Mouse (Mus musculus): ENCODE data around the gene Olfr231. TPM values are rescaled to one million over a fixed set of nuclear protein-coding genes. Genes with fewer than 3 reads are reported as not detected.

The Olfr231 gene
- not detected in 2 replicates for polyA plus RNA-seq (2015; fragmentation: Nextera tagmentation; extraction: Ambion mirVana)

DNA sequence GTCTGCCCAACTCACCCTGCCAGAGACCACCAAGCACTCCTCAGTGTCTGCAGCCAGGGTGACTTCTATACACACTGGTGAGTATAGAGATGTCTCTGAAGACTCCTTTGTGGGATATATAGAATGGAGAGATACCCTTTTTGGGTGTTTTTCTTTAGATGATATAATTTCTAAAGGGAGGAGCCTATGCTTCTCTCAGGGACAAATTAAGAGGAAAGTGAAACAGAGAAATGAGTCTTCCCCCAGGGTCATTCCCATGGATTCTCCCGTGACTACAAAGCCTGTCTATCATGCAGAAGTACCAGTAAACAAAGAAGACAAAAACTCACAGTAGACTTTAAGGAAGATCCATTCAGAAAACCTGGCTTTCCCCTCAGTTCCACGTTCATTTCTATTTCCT, at the start of gene Olfr231:
TSS of gene Olfr231 (minus strand) at position 101 of the 400 bp plus-strand sequence.
- H3K27ac ChIP-seq = no peak within 1 kb of the TSS
- WGBS = 64% methylated on average over 2 of the region's 2 CpGs

DNA sequence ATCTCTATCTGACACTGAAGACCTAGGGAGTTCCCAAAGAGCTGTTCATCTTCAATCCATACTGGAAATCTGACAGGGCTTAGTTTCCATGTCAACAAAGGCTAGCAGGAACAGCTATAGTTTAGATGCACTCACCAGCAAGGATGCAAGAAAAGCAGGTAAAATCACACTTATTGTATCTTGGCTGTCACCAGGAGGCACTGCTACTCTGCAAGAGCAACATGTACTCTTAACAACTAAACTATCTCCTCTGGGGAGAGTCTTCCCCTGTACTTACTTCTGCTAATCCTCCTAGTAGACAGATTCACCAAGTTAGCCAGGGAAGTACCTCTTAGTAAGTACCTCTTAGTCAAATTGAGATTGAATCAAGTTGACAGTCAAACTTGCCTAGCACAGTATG, 48.1 kb upstream of the Olfr231 start:
- no peaks in the 10 kb centered on the region for H3K36me3 ChIP-seq
- H3K27ac ChIP-seq = no peak overlapping the region
- H3K27me3 ChIP-seq (replicated peaks) = no peaks in the 10 kb centered on the region
- H3K9ac ChIP-seq = no peak overlapping the region
- no peaks in the 10 kb centered on the region for H3K9me3 ChIP-seq
- no peaks in the 10 kb centered on the region for H3K4me1 ChIP-seq (replicated peaks)
- ATAC-seq = no peak
- no peak overlapping the region for H3K4me2 ChIP-seq (replicated peaks)
- H3K4me3 ChIP-seq (replicated peaks) = no peak overlapping the region

More for the DNA sequence above, at the start of gene Olfr231:
- H3K4me2 ChIP-seq (replicated peaks) = no peak within 1 kb of the TSS
- ATAC-seq = no peak
- H3K4me3 ChIP-seq (replicated peaks) = no peak within 1 kb of the TSS
- H3K27me3 ChIP-seq (replicated peaks) = no peaks in the 10 kb centered on the region
- H3K4me1 ChIP-seq (replicated peaks) = no peaks in the 10 kb centered on the region
- no peaks in the 10 kb centered on the region for H3K9me3 ChIP-seq
- H3K36me3 ChIP-seq = no peaks in the 10 kb centered on the region
- H3K9ac ChIP-seq = no peak within 1 kb of the TSS

DNA sequence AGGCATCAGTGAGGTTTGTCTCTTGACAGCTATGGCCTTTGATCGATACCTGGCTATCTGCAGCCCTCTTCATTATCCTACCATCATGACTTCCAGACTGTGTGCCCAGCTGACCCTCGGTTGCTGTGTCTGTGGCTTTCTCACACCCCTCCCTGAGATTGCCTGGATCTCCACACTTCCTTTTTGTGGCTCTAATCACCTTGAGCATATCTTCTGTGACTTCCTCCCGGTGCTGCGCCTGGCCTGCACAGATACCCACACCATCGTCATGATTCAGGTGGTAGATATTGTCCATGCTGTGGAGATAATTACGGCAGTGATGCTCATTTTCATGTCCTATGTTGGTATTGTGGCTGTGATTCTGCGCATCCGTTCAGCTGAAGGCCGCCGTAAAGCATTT, 38.1 kb upstream of the Olfr231 start:
- H3K4me2 ChIP-seq (replicated peaks) = no peak overlapping the region
- H3K36me3 ChIP-seq = no peaks in the 10 kb centered on the region
- H3K9me3 ChIP-seq = no peaks in the 10 kb centered on the region
- H3K4me3 ChIP-seq (replicated peaks) = no peak overlapping the region
- no peak overlapping the region for H3K27ac ChIP-seq
- 92% methylated on average over 10 of the region's 10 CpGs for WGBS
- H3K4me1 ChIP-seq (replicated peaks) = no peaks in the 10 kb centered on the region
- no peaks in the 10 kb centered on the region for H3K27me3 ChIP-seq (replicated peaks)
- no peak overlapping the region for H3K9ac ChIP-seq
- ATAC-seq = no peak

DNA sequence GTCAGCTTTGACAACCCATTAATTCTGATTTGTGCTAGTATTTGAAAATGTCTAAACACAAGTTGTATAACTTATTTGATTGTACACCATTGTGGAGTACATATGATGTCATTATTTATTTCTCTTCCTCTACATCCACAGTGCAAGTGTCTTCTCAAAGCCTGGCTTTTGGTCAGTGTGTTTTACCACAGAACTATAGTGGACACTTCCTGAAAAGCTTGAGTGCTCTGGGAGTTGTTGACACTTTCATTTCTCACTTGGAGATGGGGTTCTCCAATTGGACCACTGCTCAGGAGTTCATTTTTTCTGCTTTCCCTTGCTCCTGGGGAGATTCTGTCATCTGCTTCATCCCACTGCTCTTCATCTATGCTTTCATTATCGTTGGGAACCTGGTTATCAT, 37.5 kb upstream of the Olfr231 start:
- no peaks in the 10 kb centered on the region for H3K4me1 ChIP-seq (replicated peaks)
- H3K27me3 ChIP-seq (replicated peaks) = no peaks in the 10 kb centered on the region
- H3K36me3 ChIP-seq = no peaks in the 10 kb centered on the region
- H3K27ac ChIP-seq = no peak overlapping the region
- no peak overlapping the region for H3K9ac ChIP-seq
- no peak for ATAC-seq
- WGBS = 79% methylated on average over 1 of the region's 1 CpGs
- H3K9me3 ChIP-seq = no peaks in the 10 kb centered on the region
- H3K4me2 ChIP-seq (replicated peaks) = no peak overlapping the region
- no peak overlapping the region for H3K4me3 ChIP-seq (replicated peaks)

DNA sequence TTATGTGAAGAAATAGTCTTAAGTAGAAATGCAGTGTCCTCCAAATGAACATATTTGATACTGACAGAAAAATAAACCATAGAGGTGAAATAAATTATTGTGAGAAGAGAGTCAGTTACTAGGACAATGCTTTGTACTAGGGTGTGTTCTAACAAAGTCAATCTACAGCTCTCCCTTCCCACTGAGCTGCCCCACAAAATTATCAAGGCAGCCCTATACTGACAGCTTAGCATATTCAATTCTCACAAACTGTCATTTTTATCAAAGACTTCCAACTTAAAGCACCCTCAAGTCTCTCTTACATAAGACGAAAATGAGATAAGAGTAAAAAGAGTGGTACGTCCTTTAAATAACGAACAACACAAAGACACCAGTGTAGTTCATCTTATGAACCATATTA, 36.7 kb upstream of the Olfr231 start:
- H3K4me1 ChIP-seq (replicated peaks) = no peaks in the 10 kb centered on the region
- H3K9ac ChIP-seq = no peak overlapping the region
- no peak overlapping the region for H3K4me2 ChIP-seq (replicated peaks)
- H3K4me3 ChIP-seq (replicated peaks) = no peak overlapping the region
- no peaks in the 10 kb centered on the region for H3K27me3 ChIP-seq (replicated peaks)
- no peaks in the 10 kb centered on the region for H3K9me3 ChIP-seq
- ATAC-seq = no peak
- 85% methylated on average over 3 of the region's 3 CpGs for WGBS
- H3K36me3 ChIP-seq = no peaks in the 10 kb centered on the region
- no peak overlapping the region for H3K27ac ChIP-seq

DNA sequence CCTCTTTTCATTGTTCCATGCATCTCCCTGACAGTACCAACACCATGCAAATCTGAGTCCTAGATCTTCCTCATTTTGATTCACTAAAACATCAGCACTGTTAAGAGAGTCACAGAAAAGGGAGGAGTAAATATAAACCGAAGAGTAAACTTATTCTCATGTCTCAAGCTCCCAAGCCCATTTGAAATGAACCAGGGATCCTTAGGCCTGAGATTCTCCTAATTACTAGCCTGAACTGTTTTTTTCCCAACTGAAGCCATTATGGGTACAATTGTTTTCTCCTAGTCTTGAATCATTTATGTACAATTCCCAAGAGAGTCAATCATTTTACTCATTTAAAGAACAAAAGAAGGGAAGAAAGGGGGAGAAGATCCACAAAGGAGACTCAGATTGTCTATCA, 34.4 kb upstream of the Olfr231 start, which contains the start of gene Olfr420:
TSS of gene Olfr420 (plus strand) at position 301 of the 400 bp plus-strand sequence.
- H3K4me2 ChIP-seq (replicated peaks) = no peak within 1 kb of the TSS
- H3K4me3 ChIP-seq (replicated peaks) = no peak within 1 kb of the TSS
- no peak for ATAC-seq
- H3K27ac ChIP-seq = no peak within 1 kb of the TSS
- WGBS = 88% methylated on average over 1 of the region's 1 CpGs
- no peak within 1 kb of the TSS for H3K9ac ChIP-seq
- H3K27me3 ChIP-seq (replicated peaks) = no peaks in the 10 kb centered on the region
- no peaks in the 10 kb centered on the region for H3K9me3 ChIP-seq
- H3K36me3 ChIP-seq = no peaks in the 10 kb centered on the region
- H3K4me1 ChIP-seq (replicated peaks) = no peaks in the 10 kb centered on the region

DNA sequence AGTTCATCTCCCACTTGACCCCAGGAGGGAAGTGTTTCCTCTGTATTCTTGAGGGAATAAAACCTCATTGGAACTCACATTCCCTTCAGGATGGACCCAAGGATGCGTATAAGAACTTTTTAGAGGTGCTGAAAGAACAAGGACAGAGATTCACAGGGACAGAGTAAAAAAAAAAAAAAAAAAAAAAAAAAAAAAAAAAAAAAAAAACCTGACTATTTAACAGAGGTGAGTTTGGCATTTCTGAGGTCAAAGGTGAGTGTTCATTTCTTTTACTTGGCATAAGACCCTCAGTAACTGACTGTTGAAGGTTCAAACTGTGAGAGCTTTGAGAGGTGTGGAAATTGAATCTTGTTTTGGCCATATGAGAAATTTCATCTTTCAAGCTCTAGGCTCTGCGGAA, 28.3 kb upstream of the Olfr231 start:
- H3K9ac ChIP-seq = no peak overlapping the region
- H3K4me2 ChIP-seq (replicated peaks) = no peak overlapping the region
- no peaks in the 10 kb centered on the region for H3K27me3 ChIP-seq (replicated peaks)
- H3K4me1 ChIP-seq (replicated peaks) = no peaks in the 10 kb centered on the region
- H3K4me3 ChIP-seq (replicated peaks) = no peak overlapping the region
- H3K9me3 ChIP-seq = no peaks in the 10 kb centered on the region
- no peak for ATAC-seq
- no peak overlapping the region for H3K27ac ChIP-seq
- no peaks in the 10 kb centered on the region for H3K36me3 ChIP-seq
- 80% methylated on average over 2 of the region's 2 CpGs for WGBS

DNA sequence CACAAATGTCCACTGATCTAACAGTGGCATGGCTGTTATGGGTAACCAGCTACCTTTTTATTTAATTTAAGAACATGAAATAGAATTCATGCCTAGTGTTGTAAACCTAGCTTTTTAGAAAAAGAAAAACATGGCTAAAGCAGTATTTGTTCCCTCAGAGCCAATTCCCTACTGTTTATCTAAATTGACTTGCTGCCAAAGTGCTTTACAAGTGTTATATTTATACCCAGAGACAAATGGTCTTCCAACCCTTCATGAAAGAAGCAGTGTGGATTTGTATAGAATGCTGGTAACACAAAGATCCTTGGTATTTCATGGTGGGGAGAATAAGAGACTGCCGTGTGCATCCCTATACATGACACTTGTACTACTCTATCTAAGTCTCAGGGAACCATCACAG, 25.7 kb upstream of the Olfr231 start:
- Histone ChIP-seq H3K9me3 (no peaks in the 10 kb centered on the region), H3K4me3 (replicated peaks) (no peak overlapping the region), H3K27ac (no peak overlapping the region), H3K4me1 (replicated peaks) (no peaks in the 10 kb centered on the region), H3K36me3 (no peaks in the 10 kb centered on the region), H3K27me3 (replicated peaks) (no peaks in the 10 kb centered on the region), H3K9ac (no peak overlapping the region), H3K4me2 (replicated peaks) (no peak overlapping the region)
- WGBS = 79% methylated on average over 1 of the region's 1 CpGs
- no peak for ATAC-seq

DNA sequence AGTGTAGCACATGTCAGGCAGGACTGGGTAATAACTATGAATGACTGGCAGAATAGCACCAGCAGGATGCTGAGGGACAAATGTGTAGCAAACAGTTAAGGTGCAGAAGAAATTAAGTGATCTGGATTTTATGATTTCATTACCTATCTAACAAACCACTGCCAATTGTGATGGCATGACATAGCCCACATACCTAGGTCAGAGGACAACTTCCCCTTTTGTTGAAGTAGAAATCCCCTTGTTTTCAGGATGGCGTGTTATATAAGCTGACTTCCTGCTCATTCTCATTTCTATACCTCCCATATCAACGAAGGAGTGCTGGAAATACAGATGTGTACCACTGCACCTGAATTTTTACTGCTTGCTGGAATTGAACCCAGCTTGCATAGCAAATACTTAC, 20.4 kb upstream of the Olfr231 start:
- WGBS = 71% methylated on average over 2 of the region's 2 CpGs

DNA sequence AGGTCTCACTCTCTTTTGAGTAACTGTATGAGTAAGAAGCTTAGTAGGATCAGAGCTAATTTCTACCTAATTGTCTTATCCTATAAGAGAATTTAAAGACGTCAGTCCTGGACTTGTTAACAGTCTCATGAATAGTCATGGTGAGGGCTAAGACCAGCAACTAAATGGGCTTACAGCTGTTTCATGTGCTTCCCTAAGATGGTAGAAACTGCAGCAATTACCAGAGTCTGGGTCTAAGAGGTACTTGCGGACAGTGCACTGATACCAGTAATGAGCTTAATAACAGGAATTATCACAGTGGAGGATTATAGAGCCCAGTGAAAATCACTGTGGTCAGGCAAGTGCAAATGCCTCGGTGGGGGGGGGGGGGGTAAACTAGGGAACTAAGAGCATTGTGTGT, 11.0 kb upstream of the Olfr231 start:
- WGBS = 77% methylated on average over 3 of the region's 3 CpGs
- H3K4me2 ChIP-seq (replicated peaks) = no peak overlapping the region
- no peak overlapping the region for H3K27ac ChIP-seq

More for the DNA sequence above, 20.4 kb upstream of the Olfr231 start:
- no peaks in the 10 kb centered on the region for H3K4me1 ChIP-seq (replicated peaks)
- H3K4me2 ChIP-seq (replicated peaks) = no peak overlapping the region
- no peaks in the 10 kb centered on the region for H3K9me3 ChIP-seq
- no peak overlapping the region for H3K27ac ChIP-seq
- no peaks in the 10 kb centered on the region for H3K27me3 ChIP-seq (replicated peaks)
- H3K36me3 ChIP-seq = no peaks in the 10 kb centered on the region
- H3K9ac ChIP-seq = no peak overlapping the region
- no peak overlapping the region for H3K4me3 ChIP-seq (replicated peaks)
- ATAC-seq = no peak

DNA sequence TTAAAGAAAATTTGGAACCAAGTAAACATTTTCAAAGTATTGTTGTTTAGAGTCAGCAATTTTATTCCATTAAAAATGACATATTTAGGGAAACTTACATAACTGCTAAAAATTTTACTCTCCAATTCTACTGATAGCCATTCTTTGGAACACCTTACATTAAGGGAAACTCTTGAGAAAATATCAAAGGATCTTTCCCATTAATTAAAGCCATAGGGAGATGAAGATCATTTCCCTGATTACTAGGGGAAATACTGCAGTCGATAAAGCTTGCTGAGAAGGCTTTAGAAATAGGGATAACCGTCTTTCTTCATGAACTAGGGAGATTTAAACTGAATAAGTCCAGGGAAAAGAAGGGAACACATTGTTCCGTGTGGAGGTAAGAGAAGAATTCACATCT, 10.3 kb upstream of the Olfr231 start, which contains the start of gene Olfr424:
TSS of gene Olfr424 (plus strand) at position 301 of the 400 bp plus-strand sequence.
- Histone ChIP-seq H3K4me2 (replicated peaks) (no peak within 1 kb of the TSS), H3K36me3 (no peaks in the 10 kb centered on the region), H3K4me3 (replicated peaks) (no peak within 1 kb of the TSS), H3K4me1 (replicated peaks) (no peaks in the 10 kb centered on the region), H3K27ac (no peak within 1 kb of the TSS), H3K9me3 (no peaks in the 10 kb centered on the region), H3K27me3 (replicated peaks) (no peaks in the 10 kb centered on the region), H3K9ac (no peak within 1 kb of the TSS)
- WGBS = 87% methylated on average over 3 of the region's 3 CpGs
- ATAC-seq = no peak

More for the DNA sequence above, 11.0 kb upstream of the Olfr231 start:
- H3K36me3 ChIP-seq = no peaks in the 10 kb centered on the region
- no peaks in the 10 kb centered on the region for H3K27me3 ChIP-seq (replicated peaks)
- H3K9me3 ChIP-seq = no peaks in the 10 kb centered on the region
- no peak overlapping the region for H3K4me3 ChIP-seq (replicated peaks)
- no peak overlapping the region for H3K9ac ChIP-seq
- no peaks in the 10 kb centered on the region for H3K4me1 ChIP-seq (replicated peaks)
- ATAC-seq = no peak

DNA sequence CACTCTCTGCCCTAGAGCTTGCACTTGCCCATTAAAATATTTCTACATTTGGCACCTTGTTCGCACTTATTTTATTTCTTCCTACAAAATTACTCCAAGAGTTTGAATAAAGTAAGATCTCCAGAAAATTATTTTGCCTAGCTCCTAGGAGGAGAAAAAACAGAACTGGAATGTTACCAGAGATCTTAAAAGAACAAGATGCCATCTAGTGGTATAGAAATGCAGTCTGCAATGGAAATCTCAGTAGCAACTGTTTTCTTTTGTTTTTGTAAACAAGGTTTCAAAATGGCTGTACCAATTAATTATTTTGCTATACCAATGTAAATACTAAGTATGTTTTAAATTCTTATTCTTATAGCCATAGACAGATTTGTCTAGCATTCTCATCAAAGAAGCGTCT, 17.2 kb downstream of the Olfr231 start:
- Histone ChIP-seq H3K4me1 (replicated peaks) (no peaks in the 10 kb centered on the region), H3K4me3 (replicated peaks) (no peak overlapping the region), H3K9ac (no peak overlapping the region), H3K9me3 (no peaks in the 10 kb centered on the region), H3K27ac (no peak overlapping the region), H3K36me3 (no peaks in the 10 kb centered on the region), H3K27me3 (replicated peaks) (no peaks in the 10 kb centered on the region), H3K4me2 (replicated peaks) (no peak overlapping the region)
- 61% methylated on average over 2 of the region's 2 CpGs for WGBS
- ATAC-seq = no peak

DNA sequence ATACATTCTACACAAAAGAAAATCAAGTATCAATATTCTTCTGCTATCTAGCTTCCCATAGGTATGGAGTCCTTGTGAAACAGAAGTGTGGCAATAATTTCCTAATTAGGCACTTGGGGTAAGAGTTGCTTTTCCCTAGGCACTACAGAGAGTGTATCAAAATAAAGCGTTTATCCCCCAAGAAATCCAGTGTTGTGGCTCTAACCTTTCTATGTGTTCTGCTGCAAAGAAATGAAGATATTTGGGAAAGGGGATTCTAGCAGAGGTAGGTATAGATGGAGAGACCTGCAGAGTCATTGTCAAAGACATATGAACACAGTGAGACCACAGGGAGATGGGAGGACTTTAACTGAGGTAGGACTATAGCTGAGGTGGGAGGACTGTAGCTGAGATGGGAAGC, 24.4 kb downstream of the Olfr231 start, which contains the start of gene Olfr427:
TSS of gene Olfr427 (plus strand) at position 301 of the 400 bp plus-strand sequence.
- Histone ChIP-seq H3K36me3 (no peaks in the 10 kb centered on the region), H3K27me3 (replicated peaks) (no peaks in the 10 kb centered on the region), H3K4me1 (replicated peaks) (no peaks in the 10 kb centered on the region), H3K9me3 (no peaks in the 10 kb centered on the region), H3K9ac (no peak within 1 kb of the TSS), H3K4me2 (replicated peaks) (no peak within 1 kb of the TSS), H3K27ac (no peak within 1 kb of the TSS), H3K4me3 (replicated peaks) (no peak within 1 kb of the TSS)
- WGBS = 88% methylated on average over 1 of the region's 1 CpGs
- no peak for ATAC-seq
